Mouse (Mus musculus): ENCODE results near the gene Dcpp3. TPM values are rescaled to one million over a fixed set of nuclear protein-coding genes. Genes with fewer than 3 reads are reported as not detected.

The Dcpp3 gene
- total and polyA plus RNA-seq, 3 experiments = not detected

GRCm38 (mm10) chr17:23955174-23955573 is 37.9 kb downstream of the Dcpp3 start, which contains the start of gene Sbpl:
TSS of gene Sbpl (minus strand) at chr17:23955274.
- Histone ChIP-seq H3K36me3 (ENCODE audit: control insufficient read depth, insufficient read depth, low read length) (no peaks in the 10 kb centered on the region), H3K4me1 (ENCODE audit: control insufficient read depth, insufficient read depth, low read length) (no peaks in the 10 kb centered on the region), H3K27me3 (ENCODE audit: control insufficient read depth, insufficient read depth, low read length) (no peaks in the 10 kb centered on the region), H3K9ac (ENCODE audit: low read depth, low read length) (no peak within 1 kb of the TSS), H3K27ac (no peak within 1 kb of the TSS), H3K79me2 (replicated peaks; ENCODE audit: control insufficient read depth, insufficient read depth, low read length) (no peaks in the 10 kb centered on the region), H3K4me3 (no peak within 1 kb of the TSS)
- intact Hi-C loops (cut with DNase I) = no loop called here
- 74% methylated on average over 5 of the region's 5 CpGs for WGBS
- no peak for TF ChIP-seq POLR2A (IDR thresholded peaks at IDR 0.05; ENCODE audit: insufficient read depth, low read depth, low read length)
- no peak for TF ChIP-seq CTCF (IDR thresholded peaks at IDR 0.05)
- TF ChIP-seq EP300 (IDR thresholded peaks at IDR 0.05; ENCODE audit: insufficient read depth, low read depth, low read length) = no peak
- DNase-seq = no peak

GRCm38 (mm10) chr17:23960084-23960738 is 43.0 kb downstream of the Dcpp3 start:
- Histone ChIP-seq H3K79me2 (replicated peaks; ENCODE audit: control insufficient read depth, insufficient read depth, low read length) (no peaks in the 10 kb centered on the region), H3K4me1 (ENCODE audit: control insufficient read depth, insufficient read depth, low read length) (no peaks in the 10 kb centered on the region), H3K27me3 (ENCODE audit: control insufficient read depth, insufficient read depth, low read length) (no peaks in the 10 kb centered on the region), H3K36me3 (ENCODE audit: control insufficient read depth, insufficient read depth, low read length) (no peaks in the 10 kb centered on the region), H3K9ac (ENCODE audit: low read depth, low read length) (no peak overlapping the region), H3K27ac (no peak overlapping the region), H3K4me3 (no peak overlapping the region)
- 38% methylated on average over 3 of the region's 3 CpGs for WGBS
- DNase-seq = peak; percentile 68 to 70
- intact Hi-C loops (cut with DNase I) = loop anchor here (1.0 to 5.0 kb wide), 4 partner anchors 86 to 211 kb away; partner anchors contain the start of gene Flywch1
- TF ChIP-seq CTCF (IDR thresholded peaks at IDR 0.05) (no peak; the same call in none of the 2 replicates), EP300 (IDR thresholded peaks at IDR 0.05; ENCODE audit: insufficient read depth, low read depth, low read length) (peak; percentile 87; the same call in 1 of the 2 replicates)

GRCm38 (mm10) chr17:23961573-23962122 is 44.4 kb downstream of the Dcpp3 start:
- intact Hi-C loops (cut with DNase I) = loop anchor here (2.0 to 5.0 kb wide), 2 partner anchors 189 to 213 kb away; partner anchors contain the start of gene Flywch1
- H3K27ac ChIP-seq = no peak overlapping the region
- WGBS = 63% methylated on average over 4 of the region's 4 CpGs
- H3K27me3 ChIP-seq (ENCODE audit: control insufficient read depth, insufficient read depth, low read length) = no peaks in the 10 kb centered on the region
- H3K4me1 ChIP-seq (ENCODE audit: control insufficient read depth, insufficient read depth, low read length) = no peaks in the 10 kb centered on the region
- no peak for DNase-seq
- H3K36me3 ChIP-seq (ENCODE audit: control insufficient read depth, insufficient read depth, low read length) = no peaks in the 10 kb centered on the region
- H3K4me3 ChIP-seq = no peak overlapping the region
- H3K9ac ChIP-seq (ENCODE audit: low read depth, low read length) = no peak overlapping the region
- no peaks in the 10 kb centered on the region for H3K79me2 ChIP-seq (replicated peaks; ENCODE audit: control insufficient read depth, insufficient read depth, low read length)
- TF ChIP-seq CTCF (IDR thresholded peaks at IDR 0.05) = no peak
- TF ChIP-seq POLR2A (IDR thresholded peaks at IDR 0.05; ENCODE audit: insufficient read depth, low read depth, low read length) = no peak
- no peak for TF ChIP-seq EP300 (IDR thresholded peaks at IDR 0.05; ENCODE audit: insufficient read depth, low read depth, low read length)

- Histone ChIP-seq H3K27ac (no peak overlapping the region), H3K9ac (ENCODE audit: low read depth, low read length) (no peak overlapping the region), H3K4me1 (ENCODE audit: control insufficient read depth, insufficient read depth, low read length) (no peaks in the 10 kb centered on the region), H3K27me3 (ENCODE audit: control insufficient read depth, insufficient read depth, low read length) (no peaks in the 10 kb centered on the region), H3K79me2 (replicated peaks; ENCODE audit: control insufficient read depth, insufficient read depth, low read length) (no peaks in the 10 kb centered on the region), H3K36me3 (ENCODE audit: control insufficient read depth, insufficient read depth, low read length) (no peaks in the 10 kb centered on the region), H3K4me3 (no peak overlapping the region)
- 33% methylated on average over 6 of the region's 6 CpGs for WGBS
- intact Hi-C loops (cut with DNase I) = no loop called here
- no peak for DNase-seq
- no peak for TF ChIP-seq POLR2A (IDR thresholded peaks at IDR 0.05; ENCODE audit: insufficient read depth, low read depth, low read length)
- TF ChIP-seq EP300 (IDR thresholded peaks at IDR 0.05; ENCODE audit: insufficient read depth, low read depth, low read length) = no peak
- TF ChIP-seq CTCF (IDR thresholded peaks at IDR 0.05) = no peak
Measured at GRCm38 (mm10) chr17:23965805-23966425, 48.7 kb downstream of the Dcpp3 start.

- no peak overlapping the region for H3K27ac ChIP-seq
- no peaks in the 10 kb centered on the region for H3K4me1 ChIP-seq (ENCODE audit: control insufficient read depth, insufficient read depth, low read length)
- TF ChIP-seq POLR2A (IDR thresholded peaks at IDR 0.05; ENCODE audit: insufficient read depth, low read depth, low read length) (no peak), EP300 (IDR thresholded peaks at IDR 0.05; ENCODE audit: insufficient read depth, low read depth, low read length) (no peak), CTCF (IDR thresholded peaks at IDR 0.05) (no peak)
- H3K27me3 ChIP-seq (ENCODE audit: control insufficient read depth, insufficient read depth, low read length) = no peaks in the 10 kb centered on the region
- H3K79me2 ChIP-seq (replicated peaks; ENCODE audit: control insufficient read depth, insufficient read depth, low read length) = no peaks in the 10 kb centered on the region
- WGBS = 68% methylated on average over 10 of the region's 10 CpGs
- intact Hi-C loops (cut with DNase I) = no loop called here
- H3K9ac ChIP-seq (ENCODE audit: low read depth, low read length) = no peak overlapping the region
- no peaks in the 10 kb centered on the region for H3K36me3 ChIP-seq (ENCODE audit: control insufficient read depth, insufficient read depth, low read length)
- peak in 1 of 2 experiments; percentile 38 for DNase-seq
- no peak overlapping the region for H3K4me3 ChIP-seq
Measured at GRCm38 (mm10) chr17:23966658-23967401, 49.6 kb downstream of the Dcpp3 start.

Measured in heart, adult 2 months (tissue).